Mouse (Mus musculus) adrenal gland, adult 18-20 months (tissue): Measurements from ENCODE around the gene Zmynd8. TPM values are rescaled to one million over a fixed set of nuclear protein-coding genes. Genes with fewer than 3 reads are reported as not detected.

Experiments used
- DNase-seq, 2 experiments: peaks; one replicate each; pipeline ENCODE4 v3.0.0; 2021 to 2022; ENCODE audit warnings: low spot score in 2 of 2
- long read RNA-seq, 2 experiments: library from polyadenylated mRNA; stranded (forward); transcript quantifications; one replicate each; pipeline ENCODE4 v2.0.0; 2021
- total RNA-seq, 2 experiments: library from RNA; stranded (reverse); gene quantifications; 1 replicate in 1 of 2; 2 replicates in 1 of 2; pipeline ENCODE4 v1.2.3; 2021

The Zmynd8 gene
- total RNA-seq = 10 to 100 TPM; 45.8 to 48.8 TPM
- long read RNA-seq, experiment 1, partial matches to known transcripts = 6 of 10 reads
- long read RNA-seq, experiment 1, other reads (novel, unspliced or antisense) = 4 of 10 reads
- long read RNA-seq, experiment 2, partial matches to known transcripts = 13 of 17 reads
- long read RNA-seq, experiment 2, other reads (novel, unspliced or antisense) = 3 of 17 reads

DNA sequence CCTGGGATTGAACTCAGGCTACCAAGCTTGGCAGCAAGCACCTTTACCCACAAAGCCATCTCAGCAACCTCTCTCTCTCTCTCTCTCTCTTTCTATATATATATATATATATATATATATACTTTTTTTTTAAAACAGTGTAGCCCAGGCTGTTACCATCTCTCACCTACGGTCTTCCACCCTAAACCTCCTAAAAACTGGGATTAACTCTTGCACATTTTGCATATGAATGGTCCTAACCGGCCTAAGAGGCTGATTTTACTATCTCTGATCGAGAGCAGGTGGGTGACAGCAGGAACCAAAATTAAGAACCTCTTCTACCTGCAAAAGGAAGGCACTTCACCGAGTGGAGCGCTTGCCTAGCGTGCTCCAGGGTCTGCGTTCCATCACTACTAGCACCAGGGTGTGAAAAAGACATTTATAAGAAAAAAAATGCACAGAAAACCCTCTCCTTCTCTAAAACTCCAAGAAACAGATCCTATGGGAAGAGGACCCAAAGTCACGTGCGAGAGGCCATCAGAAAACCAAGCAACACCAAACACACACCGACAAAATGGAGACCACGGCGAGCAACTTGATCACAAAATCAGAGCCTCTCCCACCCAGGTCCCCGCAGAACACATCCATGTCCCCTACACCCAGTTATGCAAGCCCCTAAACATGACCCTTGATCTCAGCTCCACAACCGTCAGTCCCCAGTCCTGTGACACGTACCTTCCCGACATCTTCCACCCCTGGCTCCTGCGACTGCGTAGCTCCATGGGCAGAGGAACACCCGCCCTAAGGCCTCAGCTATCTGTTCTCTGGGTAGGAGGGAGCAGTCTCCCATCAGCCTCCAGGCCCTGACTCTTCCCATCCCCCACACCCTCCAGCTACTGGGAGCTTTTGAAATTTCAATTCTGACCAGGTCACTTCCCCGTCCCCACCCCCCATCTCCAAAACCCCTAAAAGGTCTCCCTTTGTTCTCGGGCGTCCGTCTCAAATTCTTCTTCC lies at the start of gene Zmynd8:
TSS of gene Zmynd8 (minus strand) at position 815 of the 993 bp plus-strand sequence.
- DNase-seq = no peak

DNA sequence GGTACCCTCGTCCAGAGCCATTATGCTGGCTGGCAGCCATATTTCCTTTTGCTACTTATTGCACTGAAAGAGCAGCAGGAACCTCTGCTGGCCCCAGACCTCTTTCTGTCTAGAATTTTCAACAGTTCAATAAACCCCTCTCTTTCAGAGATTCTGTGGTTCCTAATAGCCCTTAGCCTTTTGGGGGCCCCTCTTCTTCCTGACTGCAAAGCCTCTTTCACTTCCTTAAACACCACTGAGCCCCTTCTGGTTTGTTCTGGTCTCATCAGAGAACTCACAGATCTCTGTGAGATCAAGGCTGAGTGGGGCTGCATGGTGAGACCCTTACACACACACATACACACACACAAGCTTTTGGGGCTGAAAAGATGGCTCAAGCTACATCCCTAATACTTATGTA lies 49.2 kb upstream of the Zmynd8 start:
- DNase-seq = no peak

- DNase-seq = no peak
Observed at GRCm38 (mm10) chr2:165946046-165946564, 47.3 kb upstream of the Zmynd8 start.

- no peak for DNase-seq
Observed at GRCm38 (mm10) chr2:165944576-165945351, 45.9 kb upstream of the Zmynd8 start.

- DNase-seq = no peak
Observed at GRCm38 (mm10) chr2:165943113-165943512, 44.3 kb upstream of the Zmynd8 start.

GRCm38 (mm10) chr2:165936106-165936505 lies 37.3 kb upstream of the Zmynd8 start:
- DNase-seq = no peak

DNA sequence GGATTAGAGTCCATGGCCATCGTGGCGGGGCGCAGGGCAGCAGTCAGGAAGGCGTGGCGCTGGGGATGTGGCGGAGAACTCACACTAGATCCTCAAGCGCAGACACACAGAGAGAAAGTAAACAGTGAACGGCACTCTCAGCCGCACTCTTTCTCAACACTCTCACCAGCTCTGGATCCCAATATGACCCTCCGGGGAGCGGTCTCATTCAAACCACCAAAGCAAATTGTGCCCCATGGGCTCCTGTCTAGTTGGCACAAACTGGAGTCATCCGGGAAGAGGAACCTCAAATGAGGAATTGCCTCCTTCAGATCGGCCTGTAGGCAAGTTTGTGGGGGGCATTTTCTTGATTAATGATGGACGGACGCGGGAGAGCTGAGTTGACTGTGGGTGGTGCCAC lies 28.9 kb upstream of the Zmynd8 start:
- DNase-seq = no peak

DNA sequence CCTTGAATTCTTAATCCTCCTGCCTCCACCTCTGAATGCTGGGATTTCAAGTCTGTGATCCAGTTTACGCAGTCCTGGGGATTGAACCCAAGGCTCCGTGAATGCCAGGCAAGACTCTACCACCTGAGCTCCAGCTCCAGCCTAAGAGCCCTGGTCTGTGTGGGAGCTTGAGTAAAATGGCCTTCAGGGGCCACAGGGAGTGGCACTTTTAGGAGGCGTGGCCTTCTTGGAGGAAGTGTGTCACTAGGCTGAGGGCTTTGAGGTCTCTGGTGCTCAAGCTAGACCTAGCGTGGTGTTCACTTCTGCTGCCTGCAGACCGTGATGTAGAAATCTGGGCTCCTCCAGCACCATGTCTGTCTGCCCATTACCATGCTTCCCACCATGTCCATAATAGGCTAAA lies 27.4 kb upstream of the Zmynd8 start:
- no peak for DNase-seq

- DNase-seq = no peak
Observed at GRCm38 (mm10) chr2:165925144-165925543, 26.3 kb upstream of the Zmynd8 start.

- no peak for DNase-seq
Observed at GRCm38 (mm10) chr2:165924695-165925094, 25.9 kb upstream of the Zmynd8 start.

DNA sequence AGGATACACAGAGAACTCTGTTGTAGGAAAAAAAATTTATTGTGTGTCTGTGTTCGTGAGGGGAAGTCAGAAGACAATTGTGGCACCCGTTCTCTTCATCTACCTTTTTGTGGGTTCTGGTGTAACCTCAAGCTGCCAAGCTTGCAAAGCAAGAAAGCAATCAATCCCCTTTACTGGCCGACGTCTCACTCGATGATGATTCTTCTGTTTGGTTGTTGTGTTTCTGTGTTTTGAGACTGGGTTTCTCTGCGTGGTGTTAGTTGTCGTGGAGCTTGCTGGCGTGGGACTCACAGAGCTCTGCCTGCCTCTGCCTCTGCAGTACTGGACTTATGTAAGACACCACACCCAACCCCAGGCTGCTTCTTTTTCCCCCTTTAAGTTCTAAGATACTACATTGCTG lies 24.9 kb upstream of the Zmynd8 start:
- DNase-seq = no peak

DNA sequence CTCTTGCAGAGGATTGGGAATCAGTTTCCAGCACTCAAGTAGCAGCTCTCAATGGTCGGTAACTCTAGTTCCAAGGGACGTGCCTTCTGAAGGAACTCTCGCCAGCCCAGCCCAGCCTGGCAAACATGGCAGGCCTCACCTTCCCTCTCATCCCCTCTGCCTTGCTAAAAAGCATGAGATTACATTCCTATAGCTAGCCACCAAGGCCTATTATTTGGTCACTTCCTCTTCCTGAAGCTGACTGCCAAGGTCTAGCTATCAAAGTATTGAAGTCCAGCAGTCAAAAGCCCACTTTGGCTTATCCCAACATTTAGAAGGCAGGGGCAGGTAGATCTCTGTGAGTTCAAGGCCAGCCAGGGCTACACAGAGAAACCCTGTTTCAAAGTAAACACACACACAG lies 24.2 kb upstream of the Zmynd8 start:
- DNase-seq = no peak

DNA sequence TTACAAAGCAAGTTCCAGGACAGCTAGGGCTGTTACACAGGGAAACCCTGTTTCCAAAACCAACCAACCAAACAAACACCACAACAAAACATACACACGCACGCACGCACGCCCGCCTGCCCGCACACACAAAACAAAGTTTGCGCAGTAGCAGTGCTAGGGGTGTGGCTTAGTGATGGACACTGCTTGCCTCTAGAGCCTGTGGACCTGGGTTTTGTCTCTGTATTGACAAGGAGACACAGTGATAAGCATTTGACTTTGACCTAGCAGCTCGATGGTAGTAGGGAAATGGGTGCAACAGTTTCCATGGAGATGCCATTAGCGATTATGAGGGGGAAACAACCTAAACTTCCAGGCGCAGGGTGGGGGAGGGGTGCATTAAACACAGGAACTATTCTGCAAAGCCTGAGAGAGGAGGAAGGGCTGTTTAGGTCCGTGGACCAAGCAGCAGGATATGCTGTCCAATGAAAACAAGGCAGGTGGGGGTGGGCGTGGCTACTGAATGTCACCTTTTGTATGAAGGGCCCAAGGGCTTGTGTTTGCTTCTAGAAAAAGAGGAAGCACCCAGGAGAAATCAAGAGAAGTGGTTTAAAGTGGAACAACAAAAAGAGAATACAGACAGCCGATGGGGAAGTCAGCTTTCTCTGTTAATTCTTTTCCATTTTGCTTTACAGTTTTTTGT lies 23.4 kb upstream of the Zmynd8 start:
- no peak for DNase-seq

DNA sequence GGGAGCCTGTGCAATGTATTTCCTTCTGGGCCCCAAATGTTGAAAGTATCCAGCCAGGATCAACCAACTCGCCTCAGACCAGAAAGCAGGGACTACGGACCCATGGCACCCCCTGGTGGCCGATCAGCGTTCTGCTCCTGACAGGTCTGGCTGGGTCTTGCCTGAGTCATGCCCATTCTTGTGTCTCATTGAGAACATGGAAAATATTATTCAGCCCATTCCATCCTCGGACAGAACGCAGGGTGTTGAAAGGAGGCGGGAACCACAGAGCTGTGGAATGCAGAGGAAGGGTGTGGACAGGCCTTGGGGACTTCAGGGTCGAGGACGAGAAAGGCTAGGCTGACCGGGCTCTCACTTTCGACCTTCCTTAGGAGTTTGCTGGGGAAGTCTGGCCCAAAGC lies 15.5 kb upstream of the Zmynd8 start:
- peak; percentile 96 to 97 for DNase-seq

- no peak for DNase-seq
Observed at GRCm38 (mm10) chr2:165913073-165913472, 14.3 kb upstream of the Zmynd8 start.

DNA sequence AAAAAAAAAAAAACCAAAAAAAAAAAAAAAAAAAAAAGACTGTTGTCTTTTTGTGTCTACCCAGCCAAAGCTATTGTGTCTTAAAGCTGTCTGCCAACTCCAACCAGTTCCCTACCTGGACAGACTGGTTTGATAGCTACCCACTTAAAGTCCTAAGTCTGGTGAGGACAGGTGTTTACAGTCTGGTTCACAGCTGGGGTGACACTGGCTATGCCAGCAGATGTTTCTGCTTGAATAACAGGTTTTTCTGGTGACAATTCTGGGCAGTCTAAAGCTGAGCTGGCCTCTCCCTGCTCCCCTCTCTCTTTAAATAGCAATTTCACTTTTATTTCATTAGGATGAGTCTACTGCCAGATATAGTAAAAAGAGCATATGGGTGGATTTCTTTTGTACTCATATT lies 10.9 kb upstream of the Zmynd8 start:
- DNase-seq = no peak

GRCm38 (mm10) chr2:165907199-165907598 lies 8.4 kb upstream of the Zmynd8 start:
- DNase-seq = no peak

DNA sequence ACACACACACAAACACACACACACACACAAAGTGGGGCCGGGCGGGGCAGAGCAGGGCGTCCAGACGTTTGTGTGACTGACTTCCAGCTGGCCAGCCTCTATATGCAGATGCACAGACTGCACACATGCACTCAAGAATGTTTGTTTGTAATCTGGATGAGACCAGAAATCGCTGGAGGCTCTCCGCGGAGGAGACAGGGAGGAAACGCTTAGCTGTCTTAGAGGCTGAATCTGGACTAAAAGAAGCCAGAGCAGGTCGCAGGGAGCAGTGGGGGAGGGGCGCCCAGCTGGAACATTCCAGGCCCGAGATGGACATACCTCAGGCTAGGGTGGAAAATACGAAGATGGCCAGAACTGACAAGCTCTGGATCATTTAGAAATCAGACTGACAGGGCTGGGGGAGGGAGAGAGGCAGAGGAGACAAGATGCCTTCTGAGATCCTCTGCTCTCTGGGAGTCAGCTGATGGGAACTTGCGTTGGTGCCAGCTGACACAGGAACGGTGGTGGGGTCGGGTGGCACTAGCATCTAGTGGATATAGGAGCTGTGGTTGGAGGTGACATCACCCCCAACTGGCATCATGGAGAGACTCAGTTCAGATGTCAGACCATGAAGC lies 7.6 kb upstream of the Zmynd8 start:
- no peak for DNase-seq

GRCm38 (mm10) chr2:165901127-165901384 lies 2.2 kb upstream of the Zmynd8 start:
- no peak for DNase-seq

DNA sequence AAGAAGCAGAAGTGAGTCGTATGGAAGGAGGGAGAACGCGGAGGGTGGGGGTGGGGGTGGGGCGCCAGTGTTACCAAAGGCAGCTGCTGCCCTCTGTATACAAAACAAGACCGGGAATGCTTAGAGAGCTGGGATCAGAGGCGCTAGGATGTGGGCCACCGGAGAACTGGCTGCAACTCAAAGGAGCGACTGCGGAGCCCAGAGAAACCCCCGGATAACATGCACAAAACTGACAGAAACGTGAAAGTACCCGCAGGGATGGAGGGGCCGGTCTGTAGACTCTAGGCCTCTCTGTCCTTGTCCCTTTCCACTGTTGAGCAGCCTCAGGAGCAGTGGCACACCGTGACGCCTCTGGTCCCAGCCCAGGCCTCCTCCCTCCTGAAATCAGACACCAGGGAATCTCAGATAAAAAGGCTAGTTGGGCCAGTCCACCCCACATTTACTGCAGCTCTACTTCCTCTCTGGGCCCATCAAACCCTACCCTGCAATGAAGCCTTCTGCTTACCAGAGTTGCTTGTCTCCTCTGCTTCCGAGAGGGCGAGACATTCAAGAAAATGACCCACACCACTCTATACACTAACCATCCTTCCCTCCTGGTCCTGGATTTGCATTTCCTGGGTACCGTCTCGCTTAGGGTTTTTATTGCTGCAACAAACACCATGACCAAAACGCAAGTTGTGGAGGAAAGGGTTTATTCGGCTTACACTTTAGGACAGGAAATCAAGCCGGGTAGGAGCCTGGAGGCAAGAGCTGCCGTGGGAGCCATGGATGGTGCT lies 1.7 kb upstream of the Zmynd8 start:
- no peak for DNase-seq
